Mouse (Mus musculus): ENCODE measurements at regions not wholly inside any gene's neighbourhood (a gene's known extent, or its start where the extent isn't known, plus 50 kb on each side); places are given as distances from the start of the nearest gene placed in this dataset.
A peak's percentile ranks its signal among the peaks of the same experiment; 100 is the strongest.

DNA sequence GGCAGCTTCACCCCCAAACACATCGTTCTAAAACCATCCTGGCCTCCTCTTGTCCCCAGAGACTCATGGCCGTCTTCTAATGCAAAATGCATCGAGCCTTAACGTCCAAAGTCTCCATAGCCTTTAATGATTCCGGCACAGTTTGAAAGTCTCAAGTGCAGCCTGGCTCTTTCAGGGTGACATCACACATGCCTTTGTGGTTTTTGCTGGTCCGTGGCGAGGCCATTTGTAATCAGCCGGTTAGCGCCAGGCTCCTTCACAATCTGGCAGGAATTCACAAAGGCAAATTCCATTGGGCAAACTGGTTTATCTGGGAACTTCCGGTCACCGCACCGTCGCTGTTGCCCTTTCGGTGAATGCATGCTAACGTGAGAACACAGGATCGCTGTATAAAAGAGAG lies 75.4 kb upstream of the Runx3 start:
- Histone ChIP-seq H3K4me3 (no peak overlapping the region), H3K27ac (no peak overlapping the region), H3K9me3 (no peaks in the 10 kb centered on the region), H3K27me3 (ENCODE audit: insufficient read depth, poor library complexity, severe bottlenecking) (peaks cover 40% of the 10 kb centered on the region; the same call in 1 of the 2 replicates), H3K4me1 (peaks cover 13% of the 10 kb centered on the region), H3K36me3 (no peaks in the 10 kb centered on the region)
- DNase-seq (ENCODE audit: low spot score): no peak
- WGBS: 60% methylated on average over 16 of the region's 16 CpGs

DNA sequence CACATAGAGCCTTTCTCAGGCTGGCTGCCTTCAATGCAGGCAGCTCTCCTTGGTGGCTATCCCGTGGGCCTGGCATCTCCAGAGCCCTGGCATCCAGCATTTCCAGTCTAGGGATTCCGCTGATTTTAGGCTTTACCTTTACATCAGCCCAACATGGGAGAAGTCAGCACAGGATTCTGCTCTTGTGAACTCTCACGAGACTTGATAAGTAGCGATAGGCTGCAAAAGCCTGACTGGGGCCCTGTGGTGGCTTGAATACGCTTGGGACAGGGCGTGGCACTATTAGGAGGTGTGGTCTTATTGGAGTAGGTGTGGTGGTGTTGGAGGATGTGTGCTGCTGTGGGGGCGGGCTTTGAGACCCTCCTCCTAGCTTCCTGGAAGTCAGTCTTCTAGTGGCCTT lies 73.8 kb upstream of the Runx3 start:
- Histone ChIP-seq H3K4me1 (peaks cover 13% of the 10 kb centered on the region), H3K4me3 (no peak overlapping the region), H3K27ac (no peak overlapping the region), H3K36me3 (no peaks in the 10 kb centered on the region), H3K9me3 (no peaks in the 10 kb centered on the region), H3K27me3 (ENCODE audit: insufficient read depth, poor library complexity, severe bottlenecking) (peaks cover 32% of the 10 kb centered on the region; the same call in 1 of the 2 replicates)
- no peak for DNase-seq (ENCODE audit: low spot score)
- WGBS: 76% methylated on average over 7 of the region's 7 CpGs

DNA sequence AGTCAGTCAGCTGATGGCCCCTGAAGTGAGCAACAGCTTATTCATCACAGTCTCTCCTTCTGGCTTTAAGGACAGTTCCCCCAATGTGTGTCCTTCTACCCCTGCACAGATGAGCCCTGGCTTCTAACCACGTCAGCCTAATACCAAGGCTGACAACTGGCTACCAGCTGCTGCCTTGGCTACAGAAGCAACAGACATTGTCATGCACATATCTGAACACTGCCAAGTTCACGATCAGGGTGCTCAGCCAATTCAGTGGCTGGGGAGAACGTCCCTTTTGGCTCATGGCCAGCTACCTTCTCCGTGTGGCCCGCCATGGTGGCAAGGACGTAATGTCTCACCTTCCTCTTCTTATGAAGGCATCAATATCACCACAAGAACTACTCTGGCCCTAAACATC lies 73.2 kb upstream of the Runx3 start:
- peaks cover 13% of the 10 kb centered on the region for H3K4me1 ChIP-seq
- H3K27me3 ChIP-seq (ENCODE audit: insufficient read depth, poor library complexity, severe bottlenecking): peaks cover 32% of the 10 kb centered on the region; the same call in 1 of the 2 replicates
- no peaks in the 10 kb centered on the region for H3K9me3 ChIP-seq
- no peak overlapping the region for H3K27ac ChIP-seq
- H3K36me3 ChIP-seq: no peaks in the 10 kb centered on the region
- no peak overlapping the region for H3K4me3 ChIP-seq
- 80% methylated on average over 6 of the region's 6 CpGs for WGBS
- no peak for DNase-seq (ENCODE audit: low spot score)

DNA sequence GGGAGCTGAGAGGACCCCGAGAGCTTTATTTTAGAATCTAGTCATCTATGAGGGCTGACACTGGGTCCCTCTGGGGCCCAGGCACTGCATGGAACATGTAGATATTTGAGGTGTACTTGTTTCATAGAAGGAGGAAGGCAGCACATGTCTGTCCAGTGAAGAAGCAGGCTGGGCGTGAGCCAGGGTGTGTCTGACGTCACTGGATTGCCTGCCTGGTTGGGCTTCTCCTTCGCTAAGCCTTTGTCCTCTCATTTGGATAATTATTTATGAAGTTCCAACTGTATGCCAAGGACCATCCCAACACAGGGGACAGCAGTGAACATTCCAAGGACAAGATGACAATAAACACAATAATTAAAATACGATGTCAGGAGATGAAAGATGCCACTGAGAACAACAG lies 72.7 kb upstream of the Runx3 start:
- H3K9me3 ChIP-seq: no peaks in the 10 kb centered on the region
- peaks cover 13% of the 10 kb centered on the region for H3K4me1 ChIP-seq
- WGBS: 79% methylated on average over 5 of the region's 5 CpGs
- no peaks in the 10 kb centered on the region for H3K36me3 ChIP-seq
- DNase-seq (ENCODE audit: low spot score): no peak
- peaks cover 32% of the 10 kb centered on the region; the same call in 1 of the 2 replicates for H3K27me3 ChIP-seq (ENCODE audit: insufficient read depth, poor library complexity, severe bottlenecking)
- no peak overlapping the region for H3K4me3 ChIP-seq
- H3K27ac ChIP-seq: no peak overlapping the region

DNA sequence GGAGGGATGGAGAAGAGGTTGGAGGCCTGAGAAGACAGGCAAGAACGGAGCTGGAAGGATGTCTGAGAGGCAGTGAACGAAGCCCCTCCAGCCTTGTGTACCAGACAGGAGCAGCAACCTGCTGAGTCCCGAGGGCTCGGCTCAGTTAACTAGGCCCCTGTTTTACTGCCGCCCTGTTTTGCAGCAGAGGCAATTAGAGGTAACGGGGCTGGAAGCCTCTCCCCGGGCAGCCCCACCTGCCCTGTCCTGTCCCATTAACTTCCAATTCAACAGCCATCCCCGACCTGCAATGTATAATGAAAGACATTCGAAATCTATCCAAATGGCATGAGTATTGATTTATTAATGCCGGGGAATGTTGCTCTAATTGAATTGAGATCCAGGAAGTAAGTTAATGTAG lies 70.5 kb upstream of the Runx3 start:
- H3K36me3 ChIP-seq: no peaks in the 10 kb centered on the region
- no peak for DNase-seq (ENCODE audit: low spot score)
- H3K4me3 ChIP-seq: no peak overlapping the region
- H3K27ac ChIP-seq: no peak overlapping the region
- peaks cover 26% of the 10 kb centered on the region for H3K27me3 ChIP-seq (ENCODE audit: insufficient read depth, poor library complexity, severe bottlenecking)
- WGBS: 76% methylated on average over 10 of the region's 10 CpGs
- H3K9me3 ChIP-seq: no peaks in the 10 kb centered on the region; the same call in 1 of the 2 replicates
- peaks cover 12% of the 10 kb centered on the region for H3K4me1 ChIP-seq

DNA sequence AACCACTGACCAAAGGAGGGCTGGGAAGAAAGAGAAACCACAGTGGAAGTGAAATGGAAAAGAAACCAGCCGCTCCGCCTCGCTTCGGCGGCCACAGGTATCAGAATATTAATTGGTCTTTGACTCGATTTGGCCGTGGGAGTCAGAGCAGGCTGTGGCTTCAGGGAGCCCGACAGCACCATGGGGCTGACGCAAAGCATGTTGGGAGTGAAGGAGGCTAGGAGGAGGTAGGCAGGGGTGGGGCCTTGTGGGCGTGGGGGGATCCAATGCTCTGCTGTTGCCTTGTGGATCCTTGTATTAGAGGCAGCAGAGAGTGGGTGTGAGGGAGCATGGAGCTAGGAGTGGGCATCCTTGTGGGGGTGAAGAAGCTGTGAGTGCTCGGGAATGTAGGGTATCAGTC lies 69.0 kb upstream of the Runx3 start:
- Histone ChIP-seq H3K36me3 (no peaks in the 10 kb centered on the region), H3K27me3 (ENCODE audit: insufficient read depth, poor library complexity, severe bottlenecking) (peaks cover 29% of the 10 kb centered on the region), H3K4me3 (no peak overlapping the region), H3K4me1 (0 out of 2 replicates have a peak, but pooled peaks cover 9% of the 10 kb centered on the region), H3K9me3 (no peaks in the 10 kb centered on the region; the same call in 1 of the 2 replicates), H3K27ac (no peak overlapping the region)
- DNase-seq (ENCODE audit: low spot score): no peak
- 76% methylated on average over 11 of the region's 11 CpGs for WGBS

DNA sequence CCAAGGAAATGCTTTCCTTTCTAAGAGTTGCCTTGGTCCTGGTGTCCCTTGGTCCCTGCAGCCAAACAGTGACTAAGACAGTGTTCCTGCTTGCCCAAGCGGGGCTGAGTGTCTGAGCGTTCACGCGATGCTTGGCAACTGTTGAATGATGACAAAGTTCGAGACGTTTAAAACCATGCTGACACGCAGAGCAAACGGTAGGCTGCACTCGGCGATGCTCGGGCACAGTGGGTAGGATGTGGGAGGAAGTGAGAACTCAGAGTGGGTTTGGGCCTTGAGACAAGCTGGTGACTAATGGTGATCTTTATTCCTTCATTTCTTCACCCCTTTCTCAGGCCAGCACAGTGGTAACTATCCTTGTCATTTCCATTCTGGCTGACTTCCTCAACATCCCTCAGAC lies 66.9 kb upstream of the Runx3 start:
- peaks cover 25% of the 10 kb centered on the region for H3K27me3 ChIP-seq (ENCODE audit: insufficient read depth, poor library complexity, severe bottlenecking)
- H3K9me3 ChIP-seq: no peaks in the 10 kb centered on the region; the same call in 1 of the 2 replicates
- H3K4me3 ChIP-seq: no peak overlapping the region
- DNase-seq (ENCODE audit: low spot score): no peak
- H3K27ac ChIP-seq: no peak overlapping the region
- H3K4me1 ChIP-seq: 0 out of 2 replicates have a peak, but pooled peaks cover 5% of the 10 kb centered on the region
- H3K36me3 ChIP-seq: no peaks in the 10 kb centered on the region
- 95% methylated on average over 11 of the region's 11 CpGs for WGBS

DNA sequence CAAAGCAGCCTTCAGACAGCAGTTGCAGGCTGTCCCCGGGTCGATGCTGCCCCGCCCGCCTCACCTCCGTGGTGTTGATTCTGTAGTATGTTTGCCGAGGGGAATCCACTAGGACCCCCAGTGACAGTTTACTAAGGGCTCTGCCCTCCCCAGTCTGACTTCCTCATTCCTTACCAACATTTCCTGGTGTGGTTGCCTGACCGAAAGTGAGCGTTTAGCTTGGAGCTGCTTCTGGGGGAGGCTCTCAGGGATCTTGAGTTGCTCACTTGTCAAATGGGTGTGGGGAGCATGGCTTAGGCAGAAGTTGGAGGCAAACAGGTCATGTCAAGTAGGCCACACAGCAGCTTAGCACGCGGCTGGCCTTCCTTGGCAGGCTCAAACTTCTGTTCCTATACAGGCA lies 66.1 kb upstream of the Runx3 start:
- 72% methylated on average over 10 of the region's 10 CpGs for WGBS
- DNase-seq (ENCODE audit: low spot score): no peak
- H3K4me3 ChIP-seq: no peak overlapping the region
- no peak overlapping the region for H3K27ac ChIP-seq
- H3K4me1 ChIP-seq: 0 out of 2 replicates have a peak, but pooled peaks cover 5% of the 10 kb centered on the region
- no peaks in the 10 kb centered on the region; the same call in 1 of the 2 replicates for H3K9me3 ChIP-seq
- H3K27me3 ChIP-seq (ENCODE audit: insufficient read depth, poor library complexity, severe bottlenecking): peaks cover 25% of the 10 kb centered on the region
- H3K36me3 ChIP-seq: no peaks in the 10 kb centered on the region

DNA sequence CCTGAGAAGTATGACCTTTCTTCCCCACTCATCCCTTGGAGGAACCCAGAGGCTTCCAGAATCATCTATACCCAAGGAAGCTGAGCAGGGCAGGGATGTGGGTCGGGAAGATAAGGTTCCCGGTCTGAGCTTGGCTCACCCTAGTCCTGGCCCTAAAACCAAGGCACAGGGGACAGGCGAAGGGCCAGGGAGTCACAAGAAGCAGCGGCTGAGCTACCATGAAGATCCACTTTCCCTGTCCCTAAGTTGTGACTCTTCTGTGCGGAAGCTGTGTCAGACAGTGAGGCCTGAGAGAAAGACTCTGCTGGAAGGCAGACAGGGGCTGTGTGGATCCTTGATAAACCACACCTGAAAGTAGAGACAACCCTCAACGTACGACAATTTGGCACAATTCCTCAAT lies 64.1 kb upstream of the Runx3 start:
- H3K9me3 ChIP-seq: no peaks in the 10 kb centered on the region; the same call in 1 of the 2 replicates
- peaks cover 16% of the 10 kb centered on the region for H3K4me1 ChIP-seq
- H3K36me3 ChIP-seq: no peaks in the 10 kb centered on the region
- H3K27me3 ChIP-seq (ENCODE audit: insufficient read depth, poor library complexity, severe bottlenecking): peaks cover 21% of the 10 kb centered on the region
- WGBS: 89% methylated on average over 7 of the region's 7 CpGs
- no peak overlapping the region for H3K27ac ChIP-seq
- no peak for DNase-seq (ENCODE audit: low spot score)
- no peak overlapping the region for H3K4me3 ChIP-seq

DNA sequence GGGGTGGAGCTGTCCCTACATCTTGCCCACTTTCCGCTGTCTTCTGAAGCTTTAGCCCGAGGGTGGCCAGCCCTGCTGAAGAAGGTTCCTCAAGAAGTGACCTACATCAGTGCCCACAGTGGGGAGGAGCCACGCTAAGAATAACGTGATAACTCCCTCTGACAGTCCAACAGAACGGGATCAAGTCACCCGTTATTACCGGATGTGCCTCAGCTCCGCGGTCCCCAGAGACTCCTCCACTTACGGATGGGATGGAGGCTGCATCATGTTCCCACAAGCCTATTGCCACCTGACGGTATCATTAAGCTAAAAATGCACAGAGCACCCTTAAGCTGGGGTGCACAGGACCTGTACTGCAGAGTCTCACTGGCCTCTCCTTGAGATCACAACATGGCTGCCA lies 63.2 kb upstream of the Runx3 start:
- no peaks in the 10 kb centered on the region for H3K36me3 ChIP-seq
- peaks cover 21% of the 10 kb centered on the region for H3K27me3 ChIP-seq (ENCODE audit: insufficient read depth, poor library complexity, severe bottlenecking)
- no peak overlapping the region for H3K27ac ChIP-seq
- WGBS: 88% methylated on average over 11 of the region's 11 CpGs
- no peaks in the 10 kb centered on the region; the same call in 1 of the 2 replicates for H3K9me3 ChIP-seq
- H3K4me3 ChIP-seq: no peak overlapping the region
- DNase-seq (ENCODE audit: low spot score): no peak
- peaks cover 23% of the 10 kb centered on the region for H3K4me1 ChIP-seq

DNA sequence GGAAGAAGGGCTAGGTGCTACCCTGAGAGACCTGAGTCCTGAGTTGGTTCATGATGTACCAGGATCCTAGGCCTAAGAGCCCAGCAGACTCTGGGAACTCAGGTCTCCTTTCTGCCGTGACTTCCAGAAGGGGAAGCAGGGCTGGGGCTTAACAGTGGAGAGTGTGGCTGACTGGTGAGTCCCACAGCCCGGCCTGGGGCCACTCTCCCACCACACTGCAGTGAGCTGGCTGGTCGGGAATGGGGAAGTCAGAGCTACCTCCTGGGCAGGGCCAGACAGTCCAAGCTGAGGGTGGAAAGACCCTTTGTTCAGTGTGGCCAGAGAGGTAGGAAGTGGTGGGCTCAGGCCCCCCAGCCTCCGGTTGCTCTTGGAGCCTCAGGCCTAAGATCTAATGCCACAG lies 61.6 kb upstream of the Runx3 start:
- 59% methylated on average over 4 of the region's 4 CpGs for WGBS
- H3K36me3 ChIP-seq: no peaks in the 10 kb centered on the region
- no peaks in the 10 kb centered on the region for H3K9me3 ChIP-seq
- H3K4me1 ChIP-seq: peaks cover 23% of the 10 kb centered on the region
- no peak for DNase-seq (ENCODE audit: low spot score)
- H3K27ac ChIP-seq: no peak overlapping the region
- peaks cover 24% of the 10 kb centered on the region for H3K27me3 ChIP-seq (ENCODE audit: insufficient read depth, poor library complexity, severe bottlenecking)
- no peak overlapping the region for H3K4me3 ChIP-seq

DNA sequence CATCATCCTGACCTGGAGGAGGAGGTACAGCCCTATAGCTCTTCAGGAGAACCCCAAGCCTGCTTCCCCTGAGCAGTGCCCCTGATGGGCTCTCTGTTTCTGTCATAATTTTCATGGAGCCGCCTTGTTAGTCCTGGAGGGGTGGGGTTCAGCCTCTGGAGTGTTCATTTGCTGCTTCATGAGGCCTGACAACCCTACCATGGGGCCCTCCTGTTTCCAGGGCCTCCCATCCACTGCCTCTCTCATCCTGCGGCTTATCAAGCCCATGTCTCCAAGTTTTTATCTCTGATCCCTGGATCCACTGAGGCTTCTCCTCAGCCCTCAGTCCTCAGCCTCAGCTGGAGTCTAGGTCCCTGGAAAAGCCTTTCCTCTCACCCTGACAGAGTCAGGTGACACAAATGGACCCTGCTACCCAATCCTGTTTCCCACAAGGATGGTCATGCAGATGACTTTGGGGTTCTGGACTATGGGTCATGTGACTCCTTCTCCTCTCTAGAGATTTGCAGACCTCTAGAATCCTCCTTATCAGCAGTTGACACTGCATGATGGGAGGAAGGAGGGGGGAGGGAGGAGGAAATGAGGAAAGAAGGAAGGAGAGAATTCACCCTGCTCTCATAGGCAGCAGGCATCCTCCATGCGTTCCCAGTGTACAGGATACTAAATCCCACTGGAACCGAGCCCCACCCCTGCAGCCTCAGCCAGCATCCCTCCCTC lies 59.3 kb upstream of the Runx3 start:
- peaks cover 30% of the 10 kb centered on the region for H3K27me3 ChIP-seq (ENCODE audit: insufficient read depth, poor library complexity, severe bottlenecking)
- H3K9me3 ChIP-seq: no peaks in the 10 kb centered on the region
- H3K36me3 ChIP-seq: no peaks in the 10 kb centered on the region
- H3K4me3 ChIP-seq: no peak overlapping the region
- no peak overlapping the region for H3K27ac ChIP-seq
- WGBS: 39% methylated on average over 4 of the region's 4 CpGs
- peaks cover 23% of the 10 kb centered on the region for H3K4me1 ChIP-seq
- DNase-seq (ENCODE audit: low spot score): no peak

DNA sequence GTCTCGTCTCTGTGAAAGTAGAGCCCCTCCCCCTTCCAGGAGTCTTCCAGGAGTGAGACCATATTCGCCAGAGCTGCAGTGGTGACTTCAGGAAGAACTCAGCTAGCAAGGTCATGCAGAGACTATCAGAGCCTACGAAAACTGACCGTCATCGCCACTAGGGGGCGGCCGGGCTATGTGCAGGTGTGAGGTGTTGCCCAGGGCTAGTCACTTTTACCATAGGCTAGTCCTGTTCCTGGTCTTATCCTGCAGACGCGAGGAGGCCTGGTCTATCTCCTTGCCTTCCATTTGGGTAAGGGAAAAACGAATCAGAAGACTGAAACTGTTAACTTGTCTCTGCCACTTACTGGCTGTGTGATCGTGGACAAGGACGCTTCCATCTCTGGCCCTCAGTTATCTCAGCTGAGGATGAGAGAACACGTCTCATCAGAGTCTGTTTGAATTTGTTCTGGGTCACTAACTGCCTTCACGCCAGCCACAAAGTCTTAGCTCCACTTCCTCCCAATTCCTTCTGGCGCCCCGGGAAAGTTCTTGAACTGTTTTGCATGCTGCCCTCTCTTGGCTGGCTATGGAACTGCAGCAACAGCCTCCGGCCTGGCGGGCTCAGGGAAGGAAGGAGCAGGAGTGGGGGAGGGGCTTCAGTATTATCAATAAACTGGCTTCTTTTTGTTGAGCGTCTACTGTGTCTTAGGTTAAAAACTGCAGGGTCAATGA lies 53.5 kb upstream of the Runx3 start:
- no peaks in the 10 kb centered on the region for H3K9me3 ChIP-seq

More for the DNA sequence above, 53.5 kb upstream of the Runx3 start:
- Histone ChIP-seq H3K27me3 (ENCODE audit: insufficient read depth, poor library complexity, severe bottlenecking) (peaks cover 51% of the 10 kb centered on the region), H3K4me1 (peaks cover 15% of the 10 kb centered on the region), H3K27ac (no peak overlapping the region), H3K36me3 (no peaks in the 10 kb centered on the region), H3K4me3 (peak overlapping the region; percentile 33; the same call in 1 of the 2 replicates)
- DNase-seq (ENCODE audit: low spot score): peak; percentile 89
- WGBS: 8% methylated on average over 19 of the region's 19 CpGs
